Mouse (Mus musculus): ENCODE measurements at regions not wholly inside any gene's neighbourhood (a gene's known extent, or its start where the extent isn't known, plus 50 kb on each side); places are given as distances from the start of the nearest gene placed in this dataset.

DNA sequence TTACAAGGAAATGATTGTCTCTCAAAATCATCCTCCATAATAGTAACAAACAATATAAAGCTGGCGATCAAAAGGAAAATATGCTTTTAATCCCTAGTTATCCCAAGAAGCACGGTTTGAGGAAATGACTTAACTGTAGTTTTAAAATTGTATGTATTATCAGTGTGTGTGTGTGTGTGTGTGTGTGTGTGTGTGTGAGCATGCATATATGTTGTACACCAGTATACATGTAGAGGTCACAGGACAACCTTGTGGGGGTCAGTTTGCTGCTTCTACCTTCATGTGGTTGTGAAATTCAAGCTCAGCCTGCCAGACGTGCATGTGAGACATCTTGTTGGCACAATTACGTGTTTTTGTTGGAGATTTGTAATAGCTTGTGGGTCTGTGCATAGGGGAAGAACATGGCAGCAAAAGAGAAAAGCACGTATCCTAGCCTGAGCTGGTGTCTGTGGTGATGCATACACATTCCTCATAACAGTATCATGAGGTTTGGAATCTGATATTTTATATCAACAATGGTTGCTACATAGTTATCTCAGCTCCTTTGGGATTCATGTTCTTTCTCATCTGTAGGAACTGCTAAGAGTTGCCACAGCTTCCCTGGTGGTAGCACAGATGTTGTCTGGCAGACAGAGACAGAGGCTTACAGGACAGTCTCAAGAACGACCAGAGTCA, 622.4 kb downstream of the Kcnj2 start:
- H3K9me3 ChIP-seq (ENCODE audit: control insufficient read depth, low read length) = no peaks in the 10 kb centered on the region
- WGBS = 74% methylated on average over 6 of the region's 6 CpGs
- ATAC-seq = no peak
- no peaks in the 10 kb centered on the region for H3K27me3 ChIP-seq (replicated peaks; ENCODE audit: control insufficient read depth, insufficient read depth, low read length)
- H3K4me1 ChIP-seq (replicated peaks; ENCODE audit: control insufficient read depth, insufficient read depth, low read length) = no peaks in the 10 kb centered on the region
- H3K9ac ChIP-seq (replicated peaks; ENCODE audit: low read depth, low read length) = no peak overlapping the region
- H3K36me3 ChIP-seq (ENCODE audit: control insufficient read depth, insufficient read depth) = no peaks in the 10 kb centered on the region
- H3K4me2 ChIP-seq (ENCODE audit: low read length) = no peak overlapping the region
- H3K4me3 ChIP-seq (replicated peaks; ENCODE audit: low read length) = no peak overlapping the region
- no peak overlapping the region for H3K27ac ChIP-seq (ENCODE audit: low read length)

DNA sequence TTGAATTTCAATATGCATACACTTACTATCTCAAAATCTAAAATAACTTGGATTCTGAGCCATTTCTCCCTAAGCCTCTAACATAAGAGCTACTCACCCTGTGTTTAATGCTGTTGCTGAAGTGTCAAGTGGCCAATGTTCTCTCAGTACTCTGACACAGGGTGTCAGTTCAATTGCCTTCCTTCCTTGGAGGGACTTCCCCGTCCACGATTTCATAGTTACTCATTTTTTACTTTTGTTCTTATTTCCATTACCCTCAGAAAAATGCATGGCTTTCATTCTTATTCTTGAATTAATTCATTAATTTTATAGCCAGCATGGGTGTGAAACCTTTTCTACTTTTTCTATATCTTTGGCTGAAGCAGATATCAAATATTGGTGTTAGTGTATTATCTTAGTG, 623.9 kb downstream of the Kcnj2 start:
- H3K4me3 ChIP-seq (replicated peaks; ENCODE audit: low read length) = no peak overlapping the region
- H3K27me3 ChIP-seq (replicated peaks; ENCODE audit: control insufficient read depth, insufficient read depth, low read length) = no peaks in the 10 kb centered on the region
- ATAC-seq = no peak

DNA sequence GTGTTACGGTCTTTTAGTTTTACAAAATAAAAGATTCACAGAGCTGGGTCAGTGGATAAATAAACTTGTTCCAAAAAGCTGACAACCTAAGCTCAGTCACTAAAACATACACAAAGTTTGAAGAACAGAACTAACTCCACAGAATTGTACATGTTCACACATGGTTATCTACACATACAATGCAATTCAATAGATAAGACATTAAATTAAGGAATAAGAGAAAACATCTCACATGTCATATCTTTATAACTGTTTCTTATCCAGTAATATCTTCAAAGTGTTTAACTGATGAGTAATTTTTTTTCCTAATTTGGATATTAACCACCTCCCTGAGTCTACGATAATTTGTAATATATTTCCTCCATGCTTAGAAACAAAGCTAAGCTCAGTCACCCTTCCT, 625.5 kb downstream of the Kcnj2 start:
- ATAC-seq = no peak
- H3K36me3 ChIP-seq (ENCODE audit: control insufficient read depth, insufficient read depth) = no peaks in the 10 kb centered on the region
- 94% methylated on average over 2 of the region's 2 CpGs for WGBS
- H3K27me3 ChIP-seq (replicated peaks; ENCODE audit: control insufficient read depth, insufficient read depth, low read length) = no peaks in the 10 kb centered on the region
- H3K4me2 ChIP-seq (ENCODE audit: low read length) = no peak overlapping the region
- H3K4me3 ChIP-seq (replicated peaks; ENCODE audit: low read length) = no peak overlapping the region
- no peak overlapping the region for H3K9ac ChIP-seq (replicated peaks; ENCODE audit: low read depth, low read length)
- H3K4me1 ChIP-seq (replicated peaks; ENCODE audit: control insufficient read depth, insufficient read depth, low read length) = no peaks in the 10 kb centered on the region
- no peaks in the 10 kb centered on the region for H3K9me3 ChIP-seq (ENCODE audit: control insufficient read depth, low read length)
- H3K27ac ChIP-seq (ENCODE audit: low read length) = no peak overlapping the region

More for the DNA sequence above, 623.9 kb downstream of the Kcnj2 start:
- 86% methylated on average over 2 of the region's 2 CpGs for WGBS
- Histone ChIP-seq H3K4me1 (replicated peaks; ENCODE audit: control insufficient read depth, insufficient read depth, low read length) (no peaks in the 10 kb centered on the region), H3K36me3 (ENCODE audit: control insufficient read depth, insufficient read depth) (no peaks in the 10 kb centered on the region), H3K27ac (ENCODE audit: low read length) (no peak overlapping the region), H3K9me3 (ENCODE audit: control insufficient read depth, low read length) (no peaks in the 10 kb centered on the region), H3K4me2 (ENCODE audit: low read length) (no peak overlapping the region), H3K9ac (replicated peaks; ENCODE audit: low read depth, low read length) (no peak overlapping the region)

DNA sequence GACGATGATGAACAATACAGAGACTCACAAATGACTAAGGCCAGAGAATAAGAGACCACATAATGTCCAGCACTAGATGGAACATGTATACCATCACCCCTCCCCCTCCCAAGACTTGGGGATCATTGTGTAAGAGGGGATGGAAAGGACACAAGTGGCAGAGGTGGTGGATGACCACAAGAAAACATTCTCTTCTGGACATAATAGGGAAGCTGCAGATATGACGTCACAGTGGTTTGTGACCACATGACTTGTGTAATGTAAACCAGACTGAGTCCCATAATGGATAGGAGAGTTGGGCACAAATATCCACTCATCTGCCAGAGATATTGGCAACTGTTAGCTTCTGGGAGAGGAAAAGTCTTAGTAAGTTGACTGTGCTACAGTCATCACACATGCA, 630.7 kb downstream of the Kcnj2 start:
- no peak for ATAC-seq
- 90% methylated on average over 2 of the region's 2 CpGs for WGBS
- Histone ChIP-seq H3K4me1 (replicated peaks; ENCODE audit: control insufficient read depth, insufficient read depth, low read length) (no peaks in the 10 kb centered on the region), H3K27ac (ENCODE audit: low read length) (no peak overlapping the region), H3K9ac (replicated peaks; ENCODE audit: low read depth, low read length) (no peak overlapping the region), H3K4me2 (ENCODE audit: low read length) (no peak overlapping the region), H3K4me3 (replicated peaks; ENCODE audit: low read length) (no peak overlapping the region), H3K27me3 (replicated peaks; ENCODE audit: control insufficient read depth, insufficient read depth, low read length) (no peaks in the 10 kb centered on the region), H3K36me3 (ENCODE audit: control insufficient read depth, insufficient read depth) (no peaks in the 10 kb centered on the region), H3K9me3 (ENCODE audit: control insufficient read depth, low read length) (no peaks in the 10 kb centered on the region)

DNA sequence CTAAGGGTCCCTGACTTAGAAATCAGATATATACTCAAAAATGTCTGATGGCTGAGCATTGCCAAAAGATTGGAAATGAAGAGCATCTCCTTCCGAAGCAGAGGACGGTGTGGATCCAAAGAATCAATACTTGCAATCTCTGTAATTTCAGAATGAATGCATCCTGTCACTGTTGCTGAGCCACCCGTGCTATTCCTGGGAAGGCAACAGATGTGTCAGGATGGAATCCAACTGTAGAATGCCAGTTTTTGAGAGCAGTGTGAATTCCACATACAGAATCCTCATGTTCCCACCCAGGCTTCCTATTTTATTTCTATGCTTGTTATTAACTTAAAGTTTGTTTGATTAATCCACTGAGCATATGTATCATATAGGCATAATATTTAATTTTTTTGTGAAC, 633.9 kb downstream of the Kcnj2 start:
- Histone ChIP-seq H3K27ac (ENCODE audit: low read length) (no peak overlapping the region), H3K4me1 (replicated peaks; ENCODE audit: control insufficient read depth, insufficient read depth, low read length) (no peaks in the 10 kb centered on the region), H3K4me2 (ENCODE audit: low read length) (no peak overlapping the region), H3K4me3 (replicated peaks; ENCODE audit: low read length) (no peak overlapping the region), H3K27me3 (replicated peaks; ENCODE audit: control insufficient read depth, insufficient read depth, low read length) (no peaks in the 10 kb centered on the region), H3K9ac (replicated peaks; ENCODE audit: low read depth, low read length) (no peak overlapping the region), H3K36me3 (ENCODE audit: control insufficient read depth, insufficient read depth) (no peaks in the 10 kb centered on the region), H3K9me3 (ENCODE audit: control insufficient read depth, low read length) (no peaks in the 10 kb centered on the region)
- 63% methylated on average over 3 of the region's 3 CpGs for WGBS
- no peak for ATAC-seq

DNA sequence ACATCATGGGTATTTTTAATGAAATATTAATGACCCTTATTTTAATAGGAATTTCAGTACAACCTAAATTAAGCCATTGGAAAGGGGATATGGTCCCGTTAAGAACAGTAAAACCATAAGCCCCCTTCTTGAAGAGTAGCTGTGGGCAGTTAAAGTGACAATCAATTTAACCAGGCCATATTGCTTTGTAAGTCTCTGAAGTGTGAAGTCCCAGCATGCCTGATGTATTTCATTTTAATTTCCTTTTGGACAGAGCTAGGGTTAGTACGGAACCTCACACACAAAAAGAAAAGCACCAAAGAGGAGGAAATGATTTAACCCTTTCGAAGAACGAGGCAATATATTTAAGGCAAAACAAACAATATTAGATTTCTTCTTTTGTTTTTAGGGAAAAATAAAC, 640.9 kb downstream of the Kcnj2 start:
- Histone ChIP-seq H3K27me3 (replicated peaks; ENCODE audit: control insufficient read depth, insufficient read depth, low read length) (no peaks in the 10 kb centered on the region), H3K9me3 (ENCODE audit: control insufficient read depth, low read length) (no peaks in the 10 kb centered on the region), H3K9ac (replicated peaks; ENCODE audit: low read depth, low read length) (no peak overlapping the region), H3K27ac (ENCODE audit: low read length) (no peak overlapping the region), H3K4me1 (replicated peaks; ENCODE audit: control insufficient read depth, insufficient read depth, low read length) (no peaks in the 10 kb centered on the region), H3K4me2 (ENCODE audit: low read length) (no peak overlapping the region), H3K4me3 (replicated peaks; ENCODE audit: low read length) (no peak overlapping the region), H3K36me3 (ENCODE audit: control insufficient read depth, insufficient read depth) (no peaks in the 10 kb centered on the region)
- WGBS = 56% methylated on average over 4 of the region's 4 CpGs
- no peak for ATAC-seq

DNA sequence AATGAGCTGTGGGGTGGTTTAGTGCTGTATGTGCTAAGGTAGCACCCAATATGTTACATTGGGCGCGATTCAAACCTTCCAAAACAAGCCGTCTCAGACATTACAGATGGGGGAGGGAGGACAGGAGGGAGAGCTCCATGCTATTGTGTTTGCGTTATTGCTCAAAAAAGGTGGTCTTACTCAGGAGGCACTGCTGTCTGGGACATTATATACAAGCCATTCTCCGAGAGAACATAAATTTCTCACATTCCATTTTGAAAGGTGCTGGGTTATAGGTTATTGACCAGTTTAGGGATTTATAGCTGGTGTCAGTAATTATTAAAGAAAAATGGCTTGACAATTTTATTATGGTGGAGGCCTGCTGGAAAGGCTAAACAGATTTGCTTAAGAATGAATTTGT, 649.4 kb downstream of the Kcnj2 start:
- Histone ChIP-seq H3K4me1 (replicated peaks; ENCODE audit: control insufficient read depth, insufficient read depth, low read length) (no peaks in the 10 kb centered on the region), H3K4me2 (ENCODE audit: low read length) (no peak overlapping the region), H3K9ac (replicated peaks; ENCODE audit: low read depth, low read length) (no peak overlapping the region), H3K27ac (ENCODE audit: low read length) (no peak overlapping the region), H3K36me3 (ENCODE audit: control insufficient read depth, insufficient read depth) (no peaks in the 10 kb centered on the region), H3K9me3 (ENCODE audit: control insufficient read depth, low read length) (no peaks in the 10 kb centered on the region), H3K4me3 (replicated peaks; ENCODE audit: low read length) (no peak overlapping the region), H3K27me3 (replicated peaks; ENCODE audit: control insufficient read depth, insufficient read depth, low read length) (no peaks in the 10 kb centered on the region)
- WGBS = 70% methylated on average over 5 of the region's 5 CpGs
- ATAC-seq = no peak

DNA sequence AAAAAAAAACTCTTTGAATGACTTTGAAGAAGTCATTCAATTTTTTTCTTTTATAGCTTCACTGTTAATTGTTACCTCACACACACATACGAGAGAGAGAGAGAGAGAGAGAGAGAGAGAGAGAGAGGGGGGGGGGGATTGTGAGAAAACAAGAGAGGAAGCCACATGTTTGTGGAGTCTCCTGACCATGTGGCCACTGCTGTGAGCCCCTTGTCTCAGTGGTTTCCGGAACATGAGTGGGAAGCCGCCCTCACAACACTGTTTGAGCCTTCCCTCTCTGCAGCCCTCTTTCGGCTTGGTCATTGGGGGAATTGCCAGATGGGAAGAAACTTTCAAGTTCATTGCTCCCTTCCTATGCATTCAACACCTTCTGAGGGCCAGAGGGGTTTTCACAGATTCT, 656.3 kb downstream of the Kcnj2 start:
- no peaks in the 10 kb centered on the region for H3K36me3 ChIP-seq (ENCODE audit: control insufficient read depth, insufficient read depth)
- no peak overlapping the region for H3K4me2 ChIP-seq (ENCODE audit: low read length)
- H3K9me3 ChIP-seq (ENCODE audit: control insufficient read depth, low read length) = no peaks in the 10 kb centered on the region
- no peaks in the 10 kb centered on the region for H3K4me1 ChIP-seq (replicated peaks; ENCODE audit: control insufficient read depth, insufficient read depth, low read length)
- H3K27ac ChIP-seq (ENCODE audit: low read length) = no peak overlapping the region
- no peaks in the 10 kb centered on the region for H3K27me3 ChIP-seq (replicated peaks; ENCODE audit: control insufficient read depth, insufficient read depth, low read length)
- no peak for ATAC-seq
- no peak overlapping the region for H3K9ac ChIP-seq (replicated peaks; ENCODE audit: low read depth, low read length)
- no peak overlapping the region for H3K4me3 ChIP-seq (replicated peaks; ENCODE audit: low read length)
- WGBS = 69% methylated on average over 4 of the region's 4 CpGs

DNA sequence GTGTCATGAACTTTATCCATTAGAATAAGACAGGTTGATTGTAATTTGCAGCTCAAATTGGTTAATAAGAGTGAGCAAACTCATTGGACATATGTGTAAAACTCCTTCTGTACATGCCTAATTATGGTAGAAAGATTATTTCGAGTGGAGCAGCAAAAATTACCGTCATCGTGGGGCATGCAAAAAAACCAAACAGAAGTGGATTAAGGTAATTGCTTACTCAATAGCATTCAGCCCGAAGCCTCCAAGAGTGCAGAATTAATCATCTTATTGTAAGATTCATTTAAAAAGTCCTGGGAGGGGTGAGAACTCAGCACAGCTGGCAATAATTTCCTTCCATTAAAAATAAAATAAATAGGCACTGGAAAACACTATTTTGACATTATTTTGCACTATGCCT, 662.2 kb downstream of the Kcnj2 start:
- WGBS = 10% methylated on average over 4 of the region's 4 CpGs
- Histone ChIP-seq H3K4me1 (replicated peaks; ENCODE audit: control insufficient read depth, insufficient read depth, low read length) (no peaks in the 10 kb centered on the region), H3K9me3 (ENCODE audit: control insufficient read depth, low read length) (no peaks in the 10 kb centered on the region), H3K4me3 (replicated peaks; ENCODE audit: low read length) (no peak overlapping the region), H3K4me2 (ENCODE audit: low read length) (no peak overlapping the region), H3K27me3 (replicated peaks; ENCODE audit: control insufficient read depth, insufficient read depth, low read length) (no peaks in the 10 kb centered on the region), H3K9ac (replicated peaks; ENCODE audit: low read depth, low read length) (no peak overlapping the region), H3K27ac (ENCODE audit: low read length) (no peak overlapping the region), H3K36me3 (ENCODE audit: control insufficient read depth, insufficient read depth) (no peaks in the 10 kb centered on the region)
- ATAC-seq = no peak

DNA sequence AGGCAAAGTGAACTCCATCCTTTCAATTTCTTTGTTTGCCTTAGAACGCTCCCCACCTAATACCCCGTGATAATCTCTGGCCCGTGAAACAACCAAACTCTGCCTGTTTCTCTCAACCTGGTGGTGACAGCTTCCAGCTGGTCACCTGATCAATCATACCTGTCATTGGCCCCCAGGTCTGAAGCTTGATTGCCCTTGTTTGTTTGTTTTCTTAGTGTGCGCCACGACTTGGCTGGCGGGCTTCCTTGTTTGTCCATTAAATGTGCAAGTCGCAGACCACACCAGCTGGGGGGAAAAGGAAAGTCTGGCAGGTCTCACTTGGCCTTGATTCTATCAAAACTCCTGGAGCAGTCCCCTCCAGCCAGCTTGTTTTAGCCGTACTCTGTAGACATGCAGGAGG, 666.1 kb downstream of the Kcnj2 start:
- Histone ChIP-seq H3K27me3 (replicated peaks; ENCODE audit: control insufficient read depth, insufficient read depth, low read length) (no peaks in the 10 kb centered on the region), H3K36me3 (ENCODE audit: control insufficient read depth, insufficient read depth) (no peaks in the 10 kb centered on the region), H3K9ac (replicated peaks; ENCODE audit: low read depth, low read length) (no peak overlapping the region), H3K4me2 (ENCODE audit: low read length) (no peak overlapping the region), H3K4me3 (replicated peaks; ENCODE audit: low read length) (no peak overlapping the region), H3K27ac (ENCODE audit: low read length) (no peak overlapping the region), H3K4me1 (replicated peaks; ENCODE audit: control insufficient read depth, insufficient read depth, low read length) (no peaks in the 10 kb centered on the region), H3K9me3 (ENCODE audit: control insufficient read depth, low read length) (no peaks in the 10 kb centered on the region)
- ATAC-seq = no peak
- WGBS = 79% methylated on average over 8 of the region's 8 CpGs
